Mouse (Mus musculus): Measurements from ENCODE around the gene Rnf130. TPM values are rescaled to one million over a fixed set of nuclear protein-coding genes. Genes with fewer than 3 reads are reported as not detected.

The Rnf130 gene
- 100 to 1,000 TPM in 1 of 2 experiments, 10 to 100 TPM in 1; 98.2 to 106 TPM for total RNA-seq (2021)

GRCm38 (mm10) chr11:50024833-50025720 is at the start of gene Rnf130:
Rnf130 (plus strand) TSS chr11:50025346.
- intact Hi-C loops (cut with DNase I) = loop anchor here (5.0 kb wide), 1 partner anchor 82 kb away; no protein-coding TSS in a partner anchor

GRCm38 (mm10) chr11:49977963-49978568 is 47.1 kb upstream of the Rnf130 start:
- DNase-seq (ENCODE audit: extremely low spot score in 1 of 2, low spot score in 2 of 2) = no peak
- intact Hi-C loops (cut with DNase I) = no loop called here

More at GRCm38 (mm10) chr11:50024833-50025720, at the start of gene Rnf130:
- peak; percentile 91 to 97 for DNase-seq (ENCODE audit: extremely low spot score in 1 of 2, low spot score in 2 of 2)

GRCm38 (mm10) chr11:49978935-49979334 is 46.2 kb upstream of the Rnf130 start:
- intact Hi-C loops (cut with DNase I) = no loop called here
- DNase-seq (ENCODE audit: extremely low spot score in 1 of 2, low spot score in 2 of 2) = no peak

GRCm38 (mm10) chr11:49980681-49981235 is 44.4 kb upstream of the Rnf130 start:
- DNase-seq (ENCODE audit: extremely low spot score in 1 of 2, low spot score in 2 of 2) = no peak
- intact Hi-C loops (cut with DNase I) = no loop called here

- no peak for DNase-seq (ENCODE audit: extremely low spot score in 1 of 2, low spot score in 2 of 2)
- intact Hi-C loops (cut with DNase I) = no loop called here
Measured at GRCm38 (mm10) chr11:49981321-49981963, 43.7 kb upstream of the Rnf130 start.

GRCm38 (mm10) chr11:49982094-49982493 is 43.1 kb upstream of the Rnf130 start:
- no peak for DNase-seq (ENCODE audit: extremely low spot score in 1 of 2, low spot score in 2 of 2)
- intact Hi-C loops (cut with DNase I) = no loop called here

GRCm38 (mm10) chr11:49982881-49983280 is 42.3 kb upstream of the Rnf130 start:
- DNase-seq (ENCODE audit: extremely low spot score in 1 of 2, low spot score in 2 of 2) = no peak
- intact Hi-C loops (cut with DNase I) = no loop called here

GRCm38 (mm10) chr11:49983875-49984552 is 41.1 kb upstream of the Rnf130 start:
- intact Hi-C loops (cut with DNase I) = no loop called here

GRCm38 (mm10) chr11:49985009-49985408 is 40.1 kb upstream of the Rnf130 start:
- DNase-seq (ENCODE audit: extremely low spot score in 1 of 2, low spot score in 2 of 2) = no peak
- intact Hi-C loops (cut with DNase I) = no loop called here

More at GRCm38 (mm10) chr11:49983875-49984552, 41.1 kb upstream of the Rnf130 start:
- DNase-seq (ENCODE audit: extremely low spot score in 1 of 2, low spot score in 2 of 2) = no peak

GRCm38 (mm10) chr11:49986277-49987036 is 38.7 kb upstream of the Rnf130 start:
- intact Hi-C loops (cut with DNase I) = loop anchor here (1.0 kb wide), 1 partner anchor 145 kb away; the partner anchor contains the start of gene Tbc1d9b
- DNase-seq (ENCODE audit: extremely low spot score in 1 of 2, low spot score in 2 of 2) = peak; percentile 26 to 81

- no peak for DNase-seq (ENCODE audit: extremely low spot score in 1 of 2, low spot score in 2 of 2)
- intact Hi-C loops (cut with DNase I) = no loop called here
Measured at GRCm38 (mm10) chr11:49994536-49994935, 30.6 kb upstream of the Rnf130 start.

GRCm38 (mm10) chr11:49996398-49996797 is 28.7 kb upstream of the Rnf130 start:
- no peak for DNase-seq (ENCODE audit: extremely low spot score in 1 of 2, low spot score in 2 of 2)
- intact Hi-C loops (cut with DNase I) = no loop called here

GRCm38 (mm10) chr11:49997321-49997720 is 27.8 kb upstream of the Rnf130 start:
- intact Hi-C loops (cut with DNase I) = no loop called here
- DNase-seq (ENCODE audit: extremely low spot score in 1 of 2, low spot score in 2 of 2) = no peak

GRCm38 (mm10) chr11:50002853-50003252 is 22.3 kb upstream of the Rnf130 start:
- intact Hi-C loops (cut with DNase I) = no loop called here

GRCm38 (mm10) chr11:50007776-50008175 is 17.4 kb upstream of the Rnf130 start:
- DNase-seq (ENCODE audit: extremely low spot score in 1 of 2, low spot score in 2 of 2) = no peak
- intact Hi-C loops (cut with DNase I) = no loop called here

More at GRCm38 (mm10) chr11:50002853-50003252, 22.3 kb upstream of the Rnf130 start:
- DNase-seq (ENCODE audit: extremely low spot score in 1 of 2, low spot score in 2 of 2) = no peak

- no peak for DNase-seq (ENCODE audit: extremely low spot score in 1 of 2, low spot score in 2 of 2)
- intact Hi-C loops (cut with DNase I) = no loop called here
Measured at GRCm38 (mm10) chr11:50008231-50008630, 16.9 kb upstream of the Rnf130 start.

- intact Hi-C loops (cut with DNase I) = no loop called here
- DNase-seq (ENCODE audit: extremely low spot score in 1 of 2, low spot score in 2 of 2) = no peak
Measured at GRCm38 (mm10) chr11:50013016-50013415, 12.1 kb upstream of the Rnf130 start.

- DNase-seq (ENCODE audit: extremely low spot score in 1 of 2, low spot score in 2 of 2) = no peak
Measured at GRCm38 (mm10) chr11:50016503-50016902, 8.6 kb upstream of the Rnf130 start.

More at GRCm38 (mm10) chr11:50016503-50016902, 8.6 kb upstream of the Rnf130 start:
- intact Hi-C loops (cut with DNase I) = no loop called here

All from left cerebral cortex, postnatal 10 days (tissue).